Mouse (Mus musculus) ES-Bruce4 (cell line): ENCODE measurements at regions not wholly inside any gene's neighbourhood (a gene's known extent, or its start where the extent isn't known, plus 50 kb on each side); places are given as distances from the start of the nearest gene placed in this dataset.

Experiments used
- H3K27ac ChIP-seq: 2 replicates; pipeline ENCODE4 v1.5.1; 2012; ENCODE audit warnings: low read length, inconsistent platforms; ENCODE audit not compliant: insufficient read depth
- H3K27me3 ChIP-seq: 2 replicates; pipeline ENCODE4 v1.6.1; 2012; ENCODE audit warnings: mild to moderate bottlenecking, low read length, inconsistent platforms; ENCODE audit not compliant: control insufficient read depth, poor library complexity, insufficient read depth, severe bottlenecking
- H3K36me3 ChIP-seq: 2 replicates; pipeline ENCODE4 v1.6.1; 2012; ENCODE audit warnings: inconsistent platforms, mild to moderate bottlenecking, low read length, moderate library complexity; ENCODE audit not compliant: control insufficient read depth, poor library complexity, insufficient read depth, severe bottlenecking
- H3K4me1 ChIP-seq: one replicate; pipeline ENCODE4 v1.8.1; 2011; ENCODE audit warnings: low read length; ENCODE audit not compliant: control insufficient read depth, insufficient read depth
- H3K4me3 ChIP-seq: 2 replicates; pipeline ENCODE4 v1.5.1; 2011; ENCODE audit warnings: low read depth, mild to moderate bottlenecking, low read length
- H3K9ac ChIP-seq: 2 replicates; pipeline ENCODE4 v1.6.1; 2012; ENCODE audit warnings: low read depth, mild to moderate bottlenecking, inconsistent platforms; ENCODE audit not compliant: poor library complexity, severe bottlenecking
- H3K9me3 ChIP-seq: replicated peaks from 2 replicates; pipeline ENCODE4 v1.6.1; 2012; ENCODE audit warnings: mild to moderate bottlenecking, low read length, inconsistent platforms; ENCODE audit not compliant: control insufficient read depth, poor library complexity, insufficient read depth, severe bottlenecking
- CTCF ChIP-seq: IDR thresholded peaks from one replicate; pipeline ENCODE4 v1.8.1; 2011; ENCODE audit warnings: low read depth, low read length
- EP300 ChIP-seq: IDR thresholded peaks from 2 replicates; pipeline ENCODE4 v1.6.1; 2011; ENCODE audit warnings: low read depth, low read length; ENCODE audit not compliant: insufficient read depth
- POLR2A ChIP-seq: IDR thresholded peaks from one replicate; pipeline ENCODE4 v1.8.1; 2011; ENCODE audit warnings: low read length; ENCODE audit not compliant: insufficient read depth

- H3K4me1 ChIP-seq, result no peaks in the 10 kb centered on the region
- H3K4me3 ChIP-seq, result no peak overlapping the region
- no peaks in the 10 kb centered on the region for H3K27me3 ChIP-seq
- H3K9me3 ChIP-seq, result no peaks in the 10 kb centered on the region
- TF ChIP-seq CTCF (no peak), EP300 (no peak)
- no peak overlapping the region for H3K9ac ChIP-seq
- H3K36me3 ChIP-seq, result no peaks in the 10 kb centered on the region
- no peak overlapping the region for H3K27ac ChIP-seq
These were observed 608.4 kb upstream of the 2610301B20Rik start for GRCm38 (mm10) chr4:10265942-10266341.

GRCm38 (mm10) chr4:10285562-10285961 is 588.7 kb upstream of the 2610301B20Rik start:
- no peaks in the 10 kb centered on the region for H3K27me3 ChIP-seq
- no peak overlapping the region for H3K9ac ChIP-seq
- no peaks in the 10 kb centered on the region for H3K9me3 ChIP-seq
- H3K27ac ChIP-seq, result no peak overlapping the region
- no peaks in the 10 kb centered on the region for H3K36me3 ChIP-seq
- no peak overlapping the region for H3K4me3 ChIP-seq
- TF ChIP-seq POLR2A (no peak), CTCF (no peak), EP300 (no peak)
- H3K4me1 ChIP-seq, result no peaks in the 10 kb centered on the region

- Histone ChIP-seq H3K4me3 (no peak overlapping the region), H3K27me3 (no peaks in the 10 kb centered on the region), H3K9ac (no peak overlapping the region), H3K9me3 (no peaks in the 10 kb centered on the region), H3K36me3 (no peaks in the 10 kb centered on the region), H3K27ac (no peak overlapping the region), H3K4me1 (no peaks in the 10 kb centered on the region)
- TF ChIP-seq EP300 (no peak), POLR2A (no peak), CTCF (no peak)
These were observed 584.0 kb upstream of the 2610301B20Rik start for GRCm38 (mm10) chr4:10290326-10290725.

- TF ChIP-seq CTCF (no peak), EP300 (no peak), POLR2A (no peak)
- no peaks in the 10 kb centered on the region for H3K4me1 ChIP-seq
- H3K9me3 ChIP-seq, result no peaks in the 10 kb centered on the region
- H3K27ac ChIP-seq, result no peak overlapping the region
- H3K27me3 ChIP-seq, result no peaks in the 10 kb centered on the region
- H3K4me3 ChIP-seq, result no peak overlapping the region
- H3K36me3 ChIP-seq, result no peaks in the 10 kb centered on the region
- H3K9ac ChIP-seq, result no peak overlapping the region
These were observed 579.2 kb upstream of the 2610301B20Rik start for GRCm38 (mm10) chr4:10295012-10295530.

DNA sequence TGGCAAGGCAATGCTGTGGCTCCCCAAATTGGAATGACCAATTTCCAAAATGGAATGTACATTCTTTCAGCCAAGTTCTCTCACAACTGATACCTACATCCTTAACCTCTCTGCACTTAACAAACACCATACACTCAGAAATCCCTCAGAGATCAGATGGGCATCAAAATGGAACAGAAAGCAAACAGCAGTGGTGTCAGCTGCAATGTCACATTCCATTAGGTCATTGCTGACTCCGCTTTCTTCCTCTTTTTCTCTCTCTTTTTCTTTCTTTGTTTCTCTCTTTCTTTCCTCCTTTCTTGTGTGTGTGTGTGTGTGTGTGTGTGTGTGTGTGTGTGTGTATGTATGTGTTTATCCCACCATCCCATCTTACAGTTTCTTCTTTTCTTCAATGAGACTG is 578.1 kb upstream of the 2610301B20Rik start:
- TF ChIP-seq POLR2A, result no peak
- TF ChIP-seq EP300, result no peak
- TF ChIP-seq CTCF, result no peak
- Histone ChIP-seq H3K9ac (no peak overlapping the region), H3K27me3 (no peaks in the 10 kb centered on the region), H3K9me3 (no peaks in the 10 kb centered on the region), H3K4me3 (no peak overlapping the region), H3K27ac (no peak overlapping the region), H3K4me1 (no peaks in the 10 kb centered on the region), H3K36me3 (no peaks in the 10 kb centered on the region)

GRCm38 (mm10) chr4:10311886-10312285 is 562.4 kb upstream of the 2610301B20Rik start:
- no peak overlapping the region for H3K27ac ChIP-seq
- TF ChIP-seq POLR2A, result no peak
- TF ChIP-seq EP300, result no peak
- no peak for TF ChIP-seq CTCF
- no peaks in the 10 kb centered on the region for H3K27me3 ChIP-seq
- peaks cover 3% of the 10 kb centered on the region for H3K4me1 ChIP-seq
- no peak overlapping the region for H3K4me3 ChIP-seq
- no peaks in the 10 kb centered on the region for H3K9me3 ChIP-seq
- H3K9ac ChIP-seq, result no peak overlapping the region
- H3K36me3 ChIP-seq, result no peaks in the 10 kb centered on the region
